Mouse (Mus musculus): ENCODE measurements around the gene Olfr13. TPM values are rescaled to one million over a fixed set of nuclear protein-coding genes. Genes with fewer than 3 reads are reported as not detected.
"Not testable (repeated sequence)": the region's sequence is repeated elsewhere in the genome, so short reads cannot be mapped to it uniquely, and the experiment has no call there.

The Olfr13 gene
- polyA plus RNA-seq (2014; fragmentation: Nextera tagmentation; extraction: Ambion mirVana): not detected in 2 replicates

DNA sequence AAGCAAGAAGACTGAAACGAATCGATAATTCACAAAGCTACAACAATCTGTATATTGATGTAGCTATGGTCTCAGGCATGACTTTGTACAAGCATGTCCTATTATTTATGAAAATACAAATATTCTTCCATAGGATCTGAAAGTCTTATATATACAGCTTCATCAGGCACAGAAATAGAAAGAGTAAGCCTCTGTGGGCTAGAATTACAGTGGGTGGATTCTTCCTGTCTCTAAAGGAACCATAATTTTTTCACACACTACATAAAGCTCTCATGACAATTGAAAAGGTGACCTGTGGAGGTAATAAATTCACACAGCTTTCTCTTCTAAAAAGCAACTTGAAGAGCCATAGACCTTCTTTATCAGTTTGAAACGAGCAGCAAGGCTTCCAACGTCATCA lies at the start of gene Olfr13:
Gene Olfr13, plus strand, starts transcription at position 301 of the 400 bp plus-strand sequence.
- no peak for ATAC-seq (ENCODE audit: low read depth)
- 71% methylated on average over 4 of the region's 4 CpGs for WGBS

DNA sequence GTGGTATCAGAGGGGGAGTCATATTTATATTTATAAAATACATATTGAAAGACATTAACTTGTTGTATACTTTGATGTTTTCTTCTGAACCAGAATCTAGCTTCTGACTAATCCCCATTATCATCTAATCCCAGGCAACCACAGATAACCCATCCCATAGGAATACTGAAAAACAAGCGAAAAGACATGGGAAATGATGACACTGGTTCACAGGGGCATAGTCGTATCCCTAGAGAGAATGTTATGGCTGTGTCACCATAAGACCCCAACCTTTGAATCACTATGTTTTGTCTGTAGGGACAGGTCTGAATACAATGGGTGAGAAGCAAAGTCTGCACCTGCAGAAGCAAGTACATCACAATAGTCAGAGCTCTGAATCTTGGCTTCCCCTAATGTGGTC lies 25.7 kb upstream of the Olfr13 start, which contains the start of gene Olfr237-ps1:
Gene Olfr237-ps1, plus strand, starts transcription at position 301 of the 400 bp plus-strand sequence.
- 89% methylated on average over 2 of the region's 2 CpGs for WGBS
- H3K27ac ChIP-seq (ENCODE audit: low read depth, low read length); H3K4me2 ChIP-seq (ENCODE audit: low read depth, low read length); H3K9ac ChIP-seq (replicated peaks; ENCODE audit: low read depth, low read length); H3K9me3 ChIP-seq (ENCODE audit: control insufficient read depth, low read length); H3K36me3 ChIP-seq (ENCODE audit: control insufficient read depth, insufficient read depth, low read length); H3K4me1 ChIP-seq (ENCODE audit: control insufficient read depth, insufficient read depth, low read length); H3K4me3 ChIP-seq (ENCODE audit: low read depth, low read length); H3K27me3 ChIP-seq (ENCODE audit: control insufficient read depth, insufficient read depth, low read length); ATAC-seq (ENCODE audit: low read depth): not testable (repeated sequence)

More for the DNA sequence above, at the start of gene Olfr13:
- H3K9ac ChIP-seq (replicated peaks; ENCODE audit: low read depth, low read length): no peak within 1 kb of the TSS
- no peak within 1 kb of the TSS for H3K4me2 ChIP-seq (ENCODE audit: low read depth, low read length)
- no peaks in the 10 kb centered on the region for H3K4me1 ChIP-seq (ENCODE audit: control insufficient read depth, insufficient read depth, low read length)
- H3K4me3 ChIP-seq (ENCODE audit: low read depth, low read length): no peak within 1 kb of the TSS
- no peak within 1 kb of the TSS for H3K27ac ChIP-seq (ENCODE audit: low read depth, low read length)
- no peaks in the 10 kb centered on the region for H3K36me3 ChIP-seq (ENCODE audit: control insufficient read depth, insufficient read depth, low read length)
- no peaks in the 10 kb centered on the region for H3K27me3 ChIP-seq (ENCODE audit: control insufficient read depth, insufficient read depth, low read length)
- H3K9me3 ChIP-seq (ENCODE audit: control insufficient read depth, low read length): no peaks in the 10 kb centered on the region

DNA sequence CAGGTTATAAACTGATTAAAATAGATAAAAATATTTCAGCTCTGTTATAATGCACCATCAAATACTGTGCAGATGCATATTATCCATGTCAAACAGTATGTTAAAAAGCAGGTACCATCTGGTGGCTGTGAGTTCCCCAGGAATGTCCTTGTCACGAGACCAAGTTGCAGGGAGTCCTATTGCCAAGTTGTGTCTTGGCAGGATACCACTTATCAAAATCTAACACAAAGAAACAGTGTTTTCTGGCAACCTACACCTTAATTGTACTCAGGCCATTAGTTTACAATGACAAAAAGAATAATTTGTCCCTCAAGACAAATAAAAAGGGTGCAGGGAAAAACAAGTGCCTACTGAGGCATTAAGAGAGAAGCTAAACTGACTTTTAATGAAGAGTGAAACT lies 12.4 kb upstream of the Olfr13 start:
- Histone ChIP-seq H3K4me1 (ENCODE audit: control insufficient read depth, insufficient read depth, low read length) (no peaks in the 10 kb centered on the region), H3K4me3 (ENCODE audit: low read depth, low read length) (no peak overlapping the region), H3K4me2 (ENCODE audit: low read depth, low read length) (no peak overlapping the region), H3K27me3 (ENCODE audit: control insufficient read depth, insufficient read depth, low read length) (no peaks in the 10 kb centered on the region), H3K9me3 (ENCODE audit: control insufficient read depth, low read length) (no peaks in the 10 kb centered on the region), H3K27ac (ENCODE audit: low read depth, low read length) (no peak overlapping the region), H3K36me3 (ENCODE audit: control insufficient read depth, insufficient read depth, low read length) (no peaks in the 10 kb centered on the region), H3K9ac (replicated peaks; ENCODE audit: low read depth, low read length) (no peak overlapping the region)
- no peak for ATAC-seq (ENCODE audit: low read depth)
- WGBS: 64% methylated on average over 1 of the region's 1 CpGs

DNA sequence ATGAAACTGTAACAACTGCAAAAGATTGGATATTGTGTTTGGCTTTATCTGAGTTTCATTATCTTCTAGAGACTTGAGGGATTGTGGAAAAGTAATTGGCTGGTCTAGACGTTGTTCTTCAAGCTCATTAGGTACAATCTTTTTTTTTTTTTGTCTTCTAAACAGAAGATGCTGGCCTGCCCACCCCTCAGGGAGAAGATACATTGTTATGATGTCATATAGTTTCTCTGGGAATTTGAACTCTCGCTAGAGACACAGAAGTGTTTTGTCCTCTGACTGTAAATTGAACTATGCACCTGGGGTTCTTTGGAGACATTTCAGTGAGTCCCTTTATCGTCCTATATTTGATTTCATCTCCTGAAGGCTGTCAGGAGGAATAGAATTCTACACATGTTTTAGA lies 9.0 kb upstream of the Olfr13 start, which contains the start of gene Olfr437:
Gene Olfr437, plus strand, starts transcription at position 301 of the 400 bp plus-strand sequence.
- Histone ChIP-seq H3K9ac (replicated peaks; ENCODE audit: low read depth, low read length) (no peak within 1 kb of the TSS), H3K4me3 (ENCODE audit: low read depth, low read length) (no peak within 1 kb of the TSS), H3K9me3 (ENCODE audit: control insufficient read depth, low read length) (no peaks in the 10 kb centered on the region), H3K36me3 (ENCODE audit: control insufficient read depth, insufficient read depth, low read length) (no peaks in the 10 kb centered on the region), H3K4me1 (ENCODE audit: control insufficient read depth, insufficient read depth, low read length) (no peaks in the 10 kb centered on the region), H3K4me2 (ENCODE audit: low read depth, low read length) (no peak within 1 kb of the TSS), H3K27ac (ENCODE audit: low read depth, low read length) (no peak within 1 kb of the TSS), H3K27me3 (ENCODE audit: control insufficient read depth, insufficient read depth, low read length) (no peaks in the 10 kb centered on the region)
- 56% methylated on average over 3 of the region's 3 CpGs for WGBS
- no peak for ATAC-seq (ENCODE audit: low read depth)

DNA sequence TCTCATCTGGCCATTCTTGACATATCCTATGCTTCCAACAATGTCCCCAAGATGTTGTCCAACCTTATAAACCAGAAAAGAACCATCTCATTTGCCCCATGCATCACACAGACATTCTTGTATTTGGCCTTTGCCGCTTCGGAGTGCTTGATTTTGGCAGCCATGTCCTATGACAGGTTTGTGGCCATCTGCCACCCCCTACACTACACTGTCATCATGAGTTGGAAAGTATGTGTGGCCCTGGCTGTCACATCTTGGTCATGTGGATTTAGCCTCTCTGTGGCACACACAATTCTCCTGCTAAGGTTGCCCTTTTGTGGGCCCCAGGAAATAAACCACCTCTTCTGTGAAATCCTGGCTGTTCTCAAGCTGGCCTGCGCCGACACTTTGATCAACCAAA lies 4.7 kb upstream of the Olfr13 start:
- no peak overlapping the region for H3K4me3 ChIP-seq (ENCODE audit: low read depth, low read length)
- ATAC-seq (ENCODE audit: low read depth): no peak
- no peak overlapping the region for H3K4me2 ChIP-seq (ENCODE audit: low read depth, low read length)
- H3K27ac ChIP-seq (ENCODE audit: low read depth, low read length): no peak overlapping the region
- no peaks in the 10 kb centered on the region for H3K27me3 ChIP-seq (ENCODE audit: control insufficient read depth, insufficient read depth, low read length)
- 98% methylated on average over 4 of the region's 4 CpGs for WGBS
- H3K4me1 ChIP-seq (ENCODE audit: control insufficient read depth, insufficient read depth, low read length): no peaks in the 10 kb centered on the region
- H3K9ac ChIP-seq (replicated peaks; ENCODE audit: low read depth, low read length): no peak overlapping the region
- H3K36me3 ChIP-seq (ENCODE audit: control insufficient read depth, insufficient read depth, low read length): no peaks in the 10 kb centered on the region
- H3K9me3 ChIP-seq (ENCODE audit: control insufficient read depth, low read length): no peaks in the 10 kb centered on the region

DNA sequence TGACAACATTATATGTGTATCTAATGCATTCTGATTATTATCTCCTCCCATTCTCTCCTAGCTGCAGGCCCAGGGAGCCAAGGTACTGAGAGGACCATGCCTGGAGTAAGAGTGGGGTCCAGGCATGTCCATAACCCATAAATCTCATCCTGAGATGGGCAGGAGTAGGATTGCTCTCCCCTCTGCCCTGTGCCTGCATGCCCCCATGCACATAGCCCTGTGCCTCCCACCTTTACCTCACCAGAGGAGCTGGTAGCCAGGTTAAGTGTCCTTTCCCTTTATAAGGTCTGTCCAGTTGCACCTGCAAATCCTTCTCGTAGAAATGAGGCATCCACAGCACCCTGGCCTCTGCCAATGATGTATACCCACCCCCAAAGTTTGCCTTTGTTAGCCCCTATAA lies 6.2 kb downstream of the Olfr13 start:
- H3K9ac ChIP-seq (replicated peaks; ENCODE audit: low read depth, low read length): no peak overlapping the region
- no peak overlapping the region for H3K27ac ChIP-seq (ENCODE audit: low read depth, low read length)
- 0 out of 2 replicates have a peak, but pooled peaks have one; percentile 26 for ATAC-seq (ENCODE audit: low read depth)
- no peaks in the 10 kb centered on the region for H3K9me3 ChIP-seq (ENCODE audit: control insufficient read depth, low read length)
- H3K4me3 ChIP-seq (ENCODE audit: low read depth, low read length): no peak overlapping the region
- H3K27me3 ChIP-seq (ENCODE audit: control insufficient read depth, insufficient read depth, low read length): no peaks in the 10 kb centered on the region
- 67% methylated on average over 1 of the region's 1 CpGs for WGBS
- no peaks in the 10 kb centered on the region for H3K36me3 ChIP-seq (ENCODE audit: control insufficient read depth, insufficient read depth, low read length)
- no peaks in the 10 kb centered on the region for H3K4me1 ChIP-seq (ENCODE audit: control insufficient read depth, insufficient read depth, low read length)
- H3K4me2 ChIP-seq (ENCODE audit: low read depth, low read length): no peak overlapping the region

DNA sequence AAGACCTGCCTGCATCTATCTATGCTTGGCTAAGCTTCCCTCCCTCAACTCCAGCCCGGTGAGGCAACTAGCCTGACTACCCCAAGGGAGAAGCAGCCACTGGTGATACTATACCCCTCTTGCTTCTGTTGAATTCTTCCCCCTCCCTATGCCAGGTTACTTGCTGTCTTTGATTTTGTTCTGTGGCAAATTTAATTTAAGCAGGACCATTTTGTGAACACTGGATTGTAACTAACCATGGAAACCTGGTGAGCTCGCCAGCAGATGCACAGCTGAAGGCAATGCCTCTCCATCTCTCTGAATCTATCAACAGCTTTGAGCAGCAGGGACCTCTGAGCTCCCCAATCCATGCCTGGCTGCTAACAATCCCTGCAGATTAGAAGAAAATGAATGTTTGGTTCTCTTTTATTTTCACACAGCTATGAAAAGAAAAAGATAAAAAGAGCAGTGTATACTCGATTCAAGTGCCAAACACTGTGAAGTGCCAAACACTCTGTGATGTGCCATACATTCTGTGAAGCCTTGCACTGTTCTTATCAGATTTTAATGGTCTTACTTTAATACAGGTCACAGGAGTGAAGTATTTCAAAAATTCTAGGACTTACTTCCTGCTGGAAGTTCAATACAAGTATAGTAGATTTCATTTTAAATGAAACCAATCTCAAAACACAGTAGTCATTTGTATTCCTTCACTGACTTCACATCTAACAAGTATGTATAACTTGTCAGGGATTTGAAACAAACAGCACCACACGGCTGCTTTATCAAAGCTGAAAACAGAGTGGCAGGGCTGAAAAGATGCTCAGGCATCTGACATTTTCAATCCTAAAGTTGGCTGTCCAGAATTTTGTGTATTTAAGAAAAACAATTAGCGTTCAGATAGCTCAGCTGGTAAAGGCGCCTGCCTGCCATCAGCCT lies 6.9 kb downstream of the Olfr13 start:
- Histone ChIP-seq H3K27me3 (ENCODE audit: control insufficient read depth, insufficient read depth, low read length) (no peaks in the 10 kb centered on the region), H3K4me2 (ENCODE audit: low read depth, low read length) (no peak overlapping the region), H3K4me3 (ENCODE audit: low read depth, low read length) (no peak overlapping the region), H3K9ac (replicated peaks; ENCODE audit: low read depth, low read length) (no peak overlapping the region), H3K4me1 (ENCODE audit: control insufficient read depth, insufficient read depth, low read length) (no peaks in the 10 kb centered on the region), H3K27ac (ENCODE audit: low read depth, low read length) (no peak overlapping the region), H3K9me3 (ENCODE audit: control insufficient read depth, low read length) (no peaks in the 10 kb centered on the region), H3K36me3 (ENCODE audit: control insufficient read depth, insufficient read depth, low read length) (no peaks in the 10 kb centered on the region)
- ATAC-seq (ENCODE audit: low read depth): peak; percentile 39; the same call in 1 of the 2 replicates
- 58% methylated on average over 6 of the region's 6 CpGs for WGBS

DNA sequence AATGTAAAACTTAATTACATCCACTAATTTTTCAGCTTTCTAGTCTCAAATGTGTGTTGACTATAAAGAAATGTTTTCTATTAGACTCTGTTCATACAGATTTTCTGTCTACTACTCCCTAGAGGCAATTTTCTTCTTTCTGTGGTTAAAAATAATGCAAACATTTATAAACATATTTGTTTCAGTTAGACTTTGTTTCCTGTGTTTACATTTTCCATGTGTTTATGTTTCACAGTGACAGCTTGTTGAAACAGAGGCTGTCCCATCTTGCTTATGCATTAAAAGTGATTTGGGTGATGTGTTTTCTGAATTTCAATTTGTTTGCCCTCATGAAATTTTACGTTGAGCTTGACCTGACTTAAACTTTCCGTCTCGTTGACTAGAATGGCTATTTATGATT lies 19.0 kb downstream of the Olfr13 start:
- Histone ChIP-seq H3K4me1 (ENCODE audit: control insufficient read depth, insufficient read depth, low read length) (no peaks in the 10 kb centered on the region), H3K27me3 (ENCODE audit: control insufficient read depth, insufficient read depth, low read length) (no peaks in the 10 kb centered on the region), H3K4me2 (ENCODE audit: low read depth, low read length) (no peak overlapping the region), H3K27ac (ENCODE audit: low read depth, low read length) (no peak overlapping the region), H3K36me3 (ENCODE audit: control insufficient read depth, insufficient read depth, low read length) (no peaks in the 10 kb centered on the region), H3K4me3 (ENCODE audit: low read depth, low read length) (no peak overlapping the region), H3K9ac (replicated peaks; ENCODE audit: low read depth, low read length) (no peak overlapping the region), H3K9me3 (ENCODE audit: control insufficient read depth, low read length) (no peaks in the 10 kb centered on the region)
- no peak for ATAC-seq (ENCODE audit: low read depth)
- WGBS: 83% methylated on average over 3 of the region's 3 CpGs

DNA sequence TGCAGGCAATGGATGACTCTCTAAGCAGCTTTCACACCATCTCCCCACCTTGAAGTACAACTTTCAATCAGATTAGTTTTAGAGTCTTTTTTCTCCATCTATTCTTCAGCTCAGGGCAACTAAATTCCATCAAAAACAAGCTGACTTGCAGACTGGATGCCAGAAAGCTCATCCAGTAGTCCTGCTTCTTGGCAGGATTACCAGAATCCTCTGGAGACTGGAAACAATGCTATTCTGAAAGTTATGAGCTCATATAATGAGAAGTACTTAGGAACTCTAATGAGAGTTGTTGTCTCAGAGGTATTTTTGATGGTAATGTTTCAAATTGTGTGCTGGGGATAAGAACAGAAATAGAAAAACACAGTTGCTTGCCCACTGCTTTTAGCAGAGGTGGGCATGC lies 24.8 kb downstream of the Olfr13 start, which contains the start of gene Olfr435:
Gene Olfr435, plus strand, starts transcription at position 366 of the 400 bp plus-strand sequence.
- Histone ChIP-seq H3K4me1 (ENCODE audit: control insufficient read depth, insufficient read depth, low read length) (no peaks in the 10 kb centered on the region), H3K27ac (ENCODE audit: low read depth, low read length) (no peak within 1 kb of the TSS), H3K27me3 (ENCODE audit: control insufficient read depth, insufficient read depth, low read length) (no peaks in the 10 kb centered on the region), H3K4me3 (ENCODE audit: low read depth, low read length) (no peak within 1 kb of the TSS), H3K9me3 (ENCODE audit: control insufficient read depth, low read length) (no peaks in the 10 kb centered on the region), H3K9ac (replicated peaks; ENCODE audit: low read depth, low read length) (no peak within 1 kb of the TSS), H3K36me3 (ENCODE audit: control insufficient read depth, insufficient read depth, low read length) (no peaks in the 10 kb centered on the region), H3K4me2 (ENCODE audit: low read depth, low read length) (no peak within 1 kb of the TSS)
- ATAC-seq (ENCODE audit: low read depth): no peak
